Mouse (Mus musculus) limb, embryonic 12.5 days (tissue): ENCODE measurements around the gene 1810010H24Rik. TPM values are rescaled to one million over a fixed set of nuclear protein-coding genes. Genes with fewer than 3 reads are reported as not detected.
"Not testable (repeated sequence)": the region's sequence is repeated elsewhere in the genome, so short reads cannot be mapped to it uniquely, and the experiment has no call there.

Experiments
- ATAC-seq: fragments of 200-750 bp; cut with Nextera tagmentation; 2 replicates; pipeline ENCODE4 v1.8.0; 2017; ENCODE audit warnings: low read depth, moderate TSS enrichment; ENCODE audit not compliant: insufficient number of reproducible peaks, insufficient read depth, low FRiP score, low TSS enrichment
- H3K27ac ChIP-seq: fragments of 300-500 bp; sonication (generic); 2 replicates; pipeline ENCODE4 v1.5.1; 2016; ENCODE audit warnings: mild to moderate bottlenecking, moderate library complexity
- H3K27me3 ChIP-seq: fragments of 300-500 bp; sonication (generic); 2 replicates; pipeline ENCODE4 v1.6.1; 2016; ENCODE audit warnings: mild to moderate bottlenecking, moderate library complexity
- H3K36me3 ChIP-seq: fragments of 300-500 bp; sonication (generic); 2 replicates; pipeline ENCODE4 v1.6.1; 2016; ENCODE audit warnings: mild to moderate bottlenecking, moderate library complexity
- H3K4me1 ChIP-seq: fragments of 300-500 bp; sonication (generic); replicated peaks from 2 replicates; pipeline ENCODE4 v1.6.1; 2016
- H3K4me2 ChIP-seq: fragments of 300-500 bp; sonication (generic); 2 replicates; pipeline ENCODE4 v1.6.1; 2016; ENCODE audit warnings: mild to moderate bottlenecking, moderate library complexity
- H3K4me3 ChIP-seq: fragments of 300-500 bp; sonication (generic); replicated peaks from 2 replicates; pipeline ENCODE4 v1.5.1; 2016; ENCODE audit warnings: mild to moderate bottlenecking
- H3K9ac ChIP-seq: fragments of 300-500 bp; sonication (generic); replicated peaks from 2 replicates; pipeline ENCODE4 v1.6.1; 2016; ENCODE audit warnings: mild to moderate bottlenecking, moderate library complexity
- H3K9me3 ChIP-seq: fragments of 300-500 bp; sonication (generic); 2 replicates; pipeline ENCODE4 v1.6.1; 2016; ENCODE audit warnings: mild to moderate bottlenecking, moderate library complexity
- WGBS: fragments of 180-500 bp; shearing (Covaris S2); methylation state at CpG from one replicate; pipeline ENCODE4 v1.1.7; 2016; 5-methylcytosine and 5-hydroxymethylcytosine counted together
- polyA plus RNA-seq: library from polyadenylated mRNA; unstranded; fragments of >200 nt; fragmentation: Nextera tagmentation; extraction: Ambion mirVana; gene quantifications from 2 replicates; pipeline ENCODE4 v1.2.1, GENCODE M21; 2016

The 1810010H24Rik gene
- polyA plus RNA-seq, 1 experiment from 2014 or later = 2.0 TPM

- Histone ChIP-seq H3K9ac (no peak overlapping the region), H3K4me3 (no peak overlapping the region), H3K9me3 (no peaks in the 10 kb centered on the region), H3K27ac (no peak overlapping the region), H3K4me2 (no peak overlapping the region), H3K27me3 (no peaks in the 10 kb centered on the region), H3K36me3 (no peaks in the 10 kb centered on the region), H3K4me1 (peaks cover 8% of the 10 kb centered on the region)
- WGBS = 45% methylated on average over 14 of the region's 14 CpGs
- no peak for ATAC-seq
Measured at GRCm38 (mm10) chr11:107014597-107015309, 10.7 kb upstream of the 1810010H24Rik start.

GRCm38 (mm10) chr11:107015535-107016187 lies 9.8 kb upstream of the 1810010H24Rik start:
- not testable (repeated sequence) for H3K27me3 ChIP-seq, ATAC-seq, H3K4me2 ChIP-seq, H3K9me3 ChIP-seq, H3K9ac ChIP-seq, H3K4me3 ChIP-seq, H3K36me3 ChIP-seq, H3K4me1 ChIP-seq, H3K27ac ChIP-seq
- WGBS = 76% methylated on average over 10 of the region's 11 CpGs

- Histone ChIP-seq H3K27ac (no peak overlapping the region), H3K4me1 (no peaks in the 10 kb centered on the region), H3K27me3 (no peaks in the 10 kb centered on the region), H3K9me3 (no peaks in the 10 kb centered on the region), H3K9ac (no peak overlapping the region), H3K4me2 (no peak overlapping the region), H3K4me3 (no peak overlapping the region), H3K36me3 (no peaks in the 10 kb centered on the region)
- ATAC-seq = no peak
- 12% methylated on average over 1 of the region's 1 CpGs for WGBS
Measured at GRCm38 (mm10) chr11:107016893-107017292, 8.6 kb upstream of the 1810010H24Rik start.

- Histone ChIP-seq H3K4me3 (no peak overlapping the region), H3K4me1 (no peaks in the 10 kb centered on the region), H3K36me3 (no peaks in the 10 kb centered on the region), H3K27me3 (no peaks in the 10 kb centered on the region), H3K9me3 (no peaks in the 10 kb centered on the region), H3K4me2 (no peak overlapping the region), H3K9ac (no peak overlapping the region), H3K27ac (no peak overlapping the region)
- 42% methylated on average over 6 of the region's 6 CpGs for WGBS
- ATAC-seq = no peak
Measured at GRCm38 (mm10) chr11:107017339-107017886, 8.1 kb upstream of the 1810010H24Rik start.

- ATAC-seq = no peak
- Histone ChIP-seq H3K9ac (no peak overlapping the region), H3K27ac (no peak overlapping the region), H3K4me1 (no peaks in the 10 kb centered on the region), H3K4me2 (no peak overlapping the region), H3K36me3 (no peaks in the 10 kb centered on the region), H3K9me3 (no peaks in the 10 kb centered on the region), H3K27me3 (no peaks in the 10 kb centered on the region), H3K4me3 (no peak overlapping the region)
- 32% methylated on average over 8 of the region's 8 CpGs for WGBS
Measured at GRCm38 (mm10) chr11:107018606-107019005, 6.9 kb upstream of the 1810010H24Rik start.

- peaks cover 6% of the 10 kb centered on the region; the same call in 1 of the 2 replicates for H3K27me3 ChIP-seq
- no peaks in the 10 kb centered on the region for H3K36me3 ChIP-seq
- H3K4me1 ChIP-seq = peaks cover 3% of the 10 kb centered on the region
- ATAC-seq = no peak
- no peaks in the 10 kb centered on the region for H3K9me3 ChIP-seq
- 82% methylated on average over 4 of the region's 4 CpGs for WGBS
- H3K27ac ChIP-seq = no peak overlapping the region
- no peak overlapping the region for H3K4me2 ChIP-seq
- H3K4me3 ChIP-seq = no peak overlapping the region
- H3K9ac ChIP-seq = no peak overlapping the region
Measured at GRCm38 (mm10) chr11:107019318-107019717, 6.2 kb upstream of the 1810010H24Rik start.

GRCm38 (mm10) chr11:107019722-107020121 lies 5.8 kb upstream of the 1810010H24Rik start:
- ATAC-seq, H3K9ac ChIP-seq, H3K9me3 ChIP-seq, H3K36me3 ChIP-seq, H3K4me3 ChIP-seq, H3K4me2 ChIP-seq, H3K27ac ChIP-seq, H3K4me1 ChIP-seq: not testable (repeated sequence)
- peaks cover 11% of the 10 kb centered on the region; the same call in 1 of the 2 replicates for H3K27me3 ChIP-seq
- WGBS = 94% methylated on average over 5 of the region's 5 CpGs

GRCm38 (mm10) chr11:107022050-107022683 lies 3.3 kb upstream of the 1810010H24Rik start:
- H3K9ac ChIP-seq = no peak overlapping the region
- no peak for ATAC-seq
- WGBS = 88% methylated on average over 13 of the region's 13 CpGs
- peaks cover 33% of the 10 kb centered on the region for H3K27me3 ChIP-seq
- no peaks in the 10 kb centered on the region for H3K36me3 ChIP-seq
- H3K4me2 ChIP-seq = no peak overlapping the region
- no peak overlapping the region for H3K4me3 ChIP-seq
- H3K4me1 ChIP-seq = peaks cover 21% of the 10 kb centered on the region
- no peaks in the 10 kb centered on the region for H3K9me3 ChIP-seq
- H3K27ac ChIP-seq = no peak overlapping the region

- Histone ChIP-seq H3K4me2 (peak overlapping the region; percentile 92), H3K27ac (no peak overlapping the region), H3K4me1 (peaks cover 25% of the 10 kb centered on the region), H3K36me3 (no peaks in the 10 kb centered on the region), H3K9me3 (no peaks in the 10 kb centered on the region), H3K4me3 (no peak overlapping the region), H3K9ac (no peak overlapping the region), H3K27me3 (peaks cover 39% of the 10 kb centered on the region)
- 51% methylated on average over 4 of the region's 4 CpGs for WGBS
- no peak for ATAC-seq
Measured at GRCm38 (mm10) chr11:107024406-107024805, 1.1 kb upstream of the 1810010H24Rik start.

GRCm38 (mm10) chr11:107026554-107027430 lies 1.3 kb downstream of the 1810010H24Rik start:
- Histone ChIP-seq H3K4me2 (peak overlapping the region; percentile 92), H3K9me3 (no peaks in the 10 kb centered on the region), H3K9ac (no peak overlapping the region), H3K27ac (no peak overlapping the region), H3K36me3 (no peaks in the 10 kb centered on the region), H3K4me3 (peak overlapping the region; percentile 68), H3K27me3 (peaks cover 43% of the 10 kb centered on the region), H3K4me1 (peaks cover 25% of the 10 kb centered on the region)
- no peak for ATAC-seq
- WGBS = 7% methylated on average over 12 of the region's 12 CpGs
